Mouse (Mus musculus): ENCODE data around the gene Npnt. TPM values are rescaled to one million over a fixed set of nuclear protein-coding genes. Genes with fewer than 3 reads are reported as not detected.

The Npnt gene
- polyA plus RNA-seq, 1 experiment, result 22.5 TPM

GRCm38 (mm10) chr3:132854271-132854670, 95.8 kb downstream of the Npnt start:
- Histone ChIP-seq H3K27ac (ENCODE audit: insufficient read depth, low read length) (no peak overlapping the region), H3K4me1 (ENCODE audit: control insufficient read depth, insufficient read depth, low read length) (no peaks in the 10 kb centered on the region), H3K4me3 (ENCODE audit: insufficient read depth, low read length) (no peak overlapping the region)
- no peak for TF ChIP-seq CTCF (IDR thresholded peaks at IDR 0.05; ENCODE audit: extremely low read depth, insufficient read depth, low read length)
- TF ChIP-seq POLR2A (IDR thresholded peaks at IDR 0.05; ENCODE audit: extremely low read depth, insufficient read depth, low read length), result no peak

- no peak overlapping the region for H3K4me3 ChIP-seq (ENCODE audit: insufficient read depth, low read length)
- H3K27ac ChIP-seq (ENCODE audit: insufficient read depth, low read length), result no peak overlapping the region
- TF ChIP-seq POLR2A (IDR thresholded peaks at IDR 0.05; ENCODE audit: extremely low read depth, insufficient read depth, low read length) (no peak), CTCF (IDR thresholded peaks at IDR 0.05; ENCODE audit: extremely low read depth, insufficient read depth, low read length) (no peak)
- H3K4me1 ChIP-seq (ENCODE audit: control insufficient read depth, insufficient read depth, low read length), result no peaks in the 10 kb centered on the region
Observed at GRCm38 (mm10) chr3:132851841-132852728, 98.0 kb downstream of the Npnt start.

DNA sequence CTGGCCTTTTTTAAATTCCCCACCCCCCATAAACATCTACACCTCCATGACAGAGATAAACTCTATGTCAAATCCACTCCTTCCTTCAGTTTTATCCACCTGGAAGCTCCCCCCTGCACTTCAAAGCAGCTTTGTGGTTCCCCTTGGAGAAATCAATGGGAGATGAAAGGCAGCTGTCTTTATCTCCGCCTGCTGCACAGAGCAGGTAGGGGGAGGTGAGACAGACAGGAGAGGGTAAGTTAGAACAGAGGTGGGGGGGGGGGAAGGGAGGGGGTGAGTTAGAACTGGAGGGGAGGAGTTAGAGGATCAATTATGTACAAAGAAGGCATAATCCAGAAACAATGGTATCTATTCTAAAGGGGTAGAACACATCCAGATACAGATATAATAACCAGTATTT, 98.7 kb downstream of the Npnt start:
- Histone ChIP-seq H3K4me3 (ENCODE audit: insufficient read depth, low read length) (no peak overlapping the region), H3K4me1 (ENCODE audit: control insufficient read depth, insufficient read depth, low read length) (no peaks in the 10 kb centered on the region), H3K27ac (ENCODE audit: insufficient read depth, low read length) (no peak overlapping the region)
- TF ChIP-seq POLR2A (IDR thresholded peaks at IDR 0.05; ENCODE audit: extremely low read depth, insufficient read depth, low read length) (no peak), CTCF (IDR thresholded peaks at IDR 0.05; ENCODE audit: extremely low read depth, insufficient read depth, low read length) (no peak)

GRCm38 (mm10) chr3:132850431-132850830, 99.7 kb downstream of the Npnt start:
- no peak overlapping the region for H3K4me3 ChIP-seq (ENCODE audit: insufficient read depth, low read length)

GRCm38 (mm10) chr3:132849669-132850068, 100.4 kb downstream of the Npnt start:
- H3K4me1 ChIP-seq (ENCODE audit: control insufficient read depth, insufficient read depth, low read length), result no peaks in the 10 kb centered on the region
- H3K4me3 ChIP-seq (ENCODE audit: insufficient read depth, low read length), result no peak overlapping the region
- no peak for TF ChIP-seq POLR2A (IDR thresholded peaks at IDR 0.05; ENCODE audit: extremely low read depth, insufficient read depth, low read length)
- no peak for TF ChIP-seq CTCF (IDR thresholded peaks at IDR 0.05; ENCODE audit: extremely low read depth, insufficient read depth, low read length)
- H3K27ac ChIP-seq (ENCODE audit: insufficient read depth, low read length), result no peak overlapping the region

More at GRCm38 (mm10) chr3:132850431-132850830, 99.7 kb downstream of the Npnt start:
- H3K4me1 ChIP-seq (ENCODE audit: control insufficient read depth, insufficient read depth, low read length), result no peaks in the 10 kb centered on the region
- no peak for TF ChIP-seq CTCF (IDR thresholded peaks at IDR 0.05; ENCODE audit: extremely low read depth, insufficient read depth, low read length)
- no peak for TF ChIP-seq POLR2A (IDR thresholded peaks at IDR 0.05; ENCODE audit: extremely low read depth, insufficient read depth, low read length)
- no peak overlapping the region for H3K27ac ChIP-seq (ENCODE audit: insufficient read depth, low read length)

DNA sequence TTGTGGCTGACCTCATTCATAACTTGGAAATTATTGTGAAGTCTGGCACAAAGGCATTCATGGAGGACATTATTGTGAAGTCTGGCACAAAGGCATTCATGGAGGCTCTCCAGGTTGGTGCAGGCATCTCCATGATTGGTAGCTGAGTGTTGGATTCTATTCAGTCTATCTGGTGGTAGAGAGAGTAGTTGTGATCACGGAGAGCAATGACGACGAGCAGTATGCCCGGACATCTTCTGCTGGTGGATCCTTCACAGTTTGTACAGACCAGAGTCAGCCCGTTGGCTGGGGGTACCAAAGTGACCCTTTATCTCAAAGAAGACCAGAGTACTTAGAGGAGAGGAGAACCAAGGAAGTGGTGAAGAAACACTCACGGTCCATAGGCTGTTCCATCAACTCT, 107.4 kb downstream of the Npnt start:
- H3K4me1 ChIP-seq (ENCODE audit: control insufficient read depth, insufficient read depth, low read length), result no peaks in the 10 kb centered on the region
- H3K27ac ChIP-seq (ENCODE audit: insufficient read depth, low read length), result no peak overlapping the region
- TF ChIP-seq CTCF (IDR thresholded peaks at IDR 0.05; ENCODE audit: extremely low read depth, insufficient read depth, low read length) (no peak), POLR2A (IDR thresholded peaks at IDR 0.05; ENCODE audit: extremely low read depth, insufficient read depth, low read length) (no peak)
- H3K4me3 ChIP-seq (ENCODE audit: insufficient read depth, low read length), result no peak overlapping the region

DNA sequence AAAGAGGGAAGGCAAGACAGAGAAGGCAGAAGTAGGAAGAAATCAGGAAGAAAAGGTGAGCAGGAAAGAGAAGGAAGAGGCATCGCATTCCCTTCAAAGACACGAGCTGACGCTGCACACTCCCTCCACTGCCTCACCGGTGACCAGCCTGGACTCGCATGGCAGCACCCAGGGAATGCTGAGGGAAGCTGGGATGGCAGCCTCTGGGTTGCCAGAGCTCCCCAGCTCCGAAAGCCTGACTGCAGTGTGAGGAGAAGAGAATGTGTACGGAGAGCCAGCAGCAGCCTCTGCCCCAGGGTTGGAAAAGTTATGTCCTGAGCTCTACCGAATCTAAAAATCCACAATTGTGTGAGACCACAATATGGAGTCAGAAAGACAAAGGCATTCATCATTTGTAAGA, 110.6 kb downstream of the Npnt start:
- Histone ChIP-seq H3K4me1 (ENCODE audit: control insufficient read depth, insufficient read depth, low read length) (no peaks in the 10 kb centered on the region), H3K27ac (ENCODE audit: insufficient read depth, low read length) (no peak overlapping the region), H3K4me3 (ENCODE audit: insufficient read depth, low read length) (no peak overlapping the region)
- TF ChIP-seq POLR2A (IDR thresholded peaks at IDR 0.05; ENCODE audit: extremely low read depth, insufficient read depth, low read length) (no peak), CTCF (IDR thresholded peaks at IDR 0.05; ENCODE audit: extremely low read depth, insufficient read depth, low read length) (no peak)

GRCm38 (mm10) chr3:132838656-132839417, 111.3 kb downstream of the Npnt start:
- no peak overlapping the region for H3K27ac ChIP-seq (ENCODE audit: insufficient read depth, low read length)
- no peak overlapping the region for H3K4me3 ChIP-seq (ENCODE audit: insufficient read depth, low read length)
- H3K4me1 ChIP-seq (ENCODE audit: control insufficient read depth, insufficient read depth, low read length), result no peaks in the 10 kb centered on the region
- TF ChIP-seq CTCF (IDR thresholded peaks at IDR 0.05; ENCODE audit: extremely low read depth, insufficient read depth, low read length) (no peak), POLR2A (IDR thresholded peaks at IDR 0.05; ENCODE audit: extremely low read depth, insufficient read depth, low read length) (no peak)

- no peaks in the 10 kb centered on the region for H3K4me1 ChIP-seq (ENCODE audit: control insufficient read depth, insufficient read depth, low read length)
- H3K4me3 ChIP-seq (ENCODE audit: insufficient read depth, low read length), result no peak overlapping the region
- TF ChIP-seq POLR2A (IDR thresholded peaks at IDR 0.05; ENCODE audit: extremely low read depth, insufficient read depth, low read length) (no peak), CTCF (IDR thresholded peaks at IDR 0.05; ENCODE audit: extremely low read depth, insufficient read depth, low read length) (no peak)
- H3K27ac ChIP-seq (ENCODE audit: insufficient read depth, low read length), result no peak overlapping the region
Observed at GRCm38 (mm10) chr3:132837134-132837533, 113.0 kb downstream of the Npnt start.

Data from cortical plate, adult 2 months (tissue).